Mouse (Mus musculus) forebrain, embryonic 15.5 days (tissue): Measurements from ENCODE around the gene Cradd. TPM values are rescaled to one million over a fixed set of nuclear protein-coding genes. Genes with fewer than 3 reads are reported as not detected.
A peak's percentile ranks its signal among the peaks of the same experiment; 100 is the strongest.

Experiments used
- ATAC-seq: fragments of 200-750 bp; cut with Nextera tagmentation; replicated peaks from 2 replicates; pipeline ENCODE4 v1.8.0; 2017; ENCODE audit warnings: mild to moderate bottlenecking, moderate TSS enrichment, moderate library complexity
- H3K27ac ChIP-seq: fragments of 300-500 bp; sonication (generic); replicated peaks from 2 replicates; pipeline ENCODE4 v1.5.1; 2015; ENCODE audit warnings: mild to moderate bottlenecking, inconsistent platforms
- H3K27me3 ChIP-seq: fragments of 300-500 bp; sonication (generic); 2 replicates; pipeline ENCODE4 v1.6.1; 2015; ENCODE audit warnings: inconsistent platforms
- H3K36me3 ChIP-seq: fragments of 300-500 bp; sonication (generic); 2 replicates; pipeline ENCODE4 v1.6.1; 2015; ENCODE audit warnings: mild to moderate bottlenecking, inconsistent platforms
- H3K4me1 ChIP-seq: fragments of 300-500 bp; sonication (generic); 2 replicates; pipeline ENCODE4 v1.6.1; 2015; ENCODE audit warnings: inconsistent platforms
- H3K4me2 ChIP-seq: fragments of 300-500 bp; sonication (generic); replicated peaks from 2 replicates; pipeline ENCODE4 v1.6.1; 2015; ENCODE audit warnings: mild to moderate bottlenecking, inconsistent platforms
- H3K4me3 ChIP-seq: fragments of 300-500 bp; sonication (generic); 2 replicates; pipeline ENCODE4 v1.5.1; 2015; ENCODE audit warnings: mild to moderate bottlenecking, inconsistent platforms
- H3K9ac ChIP-seq: fragments of 300-500 bp; sonication (generic); replicated peaks from 2 replicates; pipeline ENCODE4 v1.6.1; 2015; ENCODE audit warnings: mild to moderate bottlenecking, inconsistent platforms
- H3K9me3 ChIP-seq: fragments of 300-500 bp; sonication (generic); 2 replicates; pipeline ENCODE4 v1.6.1; 2016; ENCODE audit warnings: inconsistent platforms
- WGBS: fragments of 180-500 bp; shearing (Covaris S2); methylation state at CpG from one replicate; pipeline ENCODE4 v1.1.7; 2015; ENCODE audit warnings: mixed read lengths; 5-methylcytosine and 5-hydroxymethylcytosine counted together
- polyA plus RNA-seq: library from polyadenylated mRNA; unstranded; fragments of >200 nt; fragmentation: Nextera tagmentation; extraction: Ambion mirVana; gene quantifications from 2 replicates; pipeline ENCODE4 v1.2.1, GENCODE M21; 2015

Cradd gene
- polyA plus RNA-seq, 1 experiment from 2014 or later = 10.1 TPM

DNA sequence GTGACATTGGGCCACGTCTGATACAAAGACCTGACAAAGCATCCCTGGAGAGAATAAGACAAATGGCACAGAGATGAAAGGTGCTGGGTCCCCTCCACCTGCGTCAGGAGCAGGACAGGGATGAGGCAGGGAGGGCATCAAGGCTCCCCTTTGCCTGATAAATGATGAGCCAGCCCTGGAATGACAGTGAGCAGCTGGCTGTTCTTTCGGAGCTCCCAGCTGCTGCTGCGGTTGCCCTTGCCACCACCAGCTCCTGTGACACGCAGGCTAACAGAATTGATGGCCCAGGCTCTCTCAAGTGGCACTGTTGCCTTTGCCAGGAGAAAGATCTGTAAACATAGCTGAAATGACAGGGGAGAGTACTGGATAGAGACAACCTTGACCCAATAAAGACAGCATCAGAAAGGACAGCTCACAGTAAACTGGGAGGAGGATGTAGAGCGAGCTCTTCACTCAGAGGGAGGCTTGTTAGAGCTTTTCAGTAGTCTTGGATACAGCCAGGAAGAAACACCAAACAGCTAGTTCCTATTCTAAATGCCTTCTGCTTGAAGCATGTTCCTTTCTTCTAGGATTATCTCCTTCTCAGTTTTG lies 31.8 kb upstream of the Cradd start:
- Histone ChIP-seq H3K9me3 (no peaks in the 10 kb centered on the region), H3K9ac (no peak overlapping the region), H3K4me3 (no peak overlapping the region), H3K4me2 (no peak overlapping the region), H3K36me3 (no peaks in the 10 kb centered on the region), H3K27ac (no peak overlapping the region), H3K27me3 (no peaks in the 10 kb centered on the region), H3K4me1 (no peaks in the 10 kb centered on the region)
- ATAC-seq = no peak
- 58% methylated on average over 6 of the region's 6 CpGs for WGBS

DNA sequence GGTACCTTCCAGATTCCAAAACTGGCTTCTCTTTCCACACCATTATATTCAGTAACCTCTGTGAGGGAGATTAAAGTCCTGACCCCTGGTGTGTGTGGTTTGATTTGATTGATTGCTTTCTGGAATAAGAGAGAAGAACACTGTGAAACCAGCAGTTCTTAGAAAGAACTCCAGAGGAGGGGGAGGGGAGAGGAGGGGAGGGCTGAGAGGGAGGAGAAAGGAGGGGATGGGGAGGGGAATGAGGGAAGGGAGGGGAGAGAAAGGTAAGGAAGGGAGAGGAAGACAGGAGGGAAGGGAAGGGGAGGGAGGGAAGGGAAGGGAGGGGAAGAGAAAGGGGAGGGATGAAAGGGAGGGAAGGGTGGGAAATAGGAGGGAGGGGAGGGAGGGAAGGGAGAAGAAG lies 30.7 kb upstream of the Cradd start:
- Histone ChIP-seq H3K9me3 (no peaks in the 10 kb centered on the region), H3K36me3 (no peaks in the 10 kb centered on the region), H3K9ac (no peak overlapping the region), H3K4me3 (no peak overlapping the region), H3K27ac (no peak overlapping the region), H3K4me2 (no peak overlapping the region), H3K4me1 (no peaks in the 10 kb centered on the region), H3K27me3 (no peaks in the 10 kb centered on the region)
- ATAC-seq = no peak

DNA sequence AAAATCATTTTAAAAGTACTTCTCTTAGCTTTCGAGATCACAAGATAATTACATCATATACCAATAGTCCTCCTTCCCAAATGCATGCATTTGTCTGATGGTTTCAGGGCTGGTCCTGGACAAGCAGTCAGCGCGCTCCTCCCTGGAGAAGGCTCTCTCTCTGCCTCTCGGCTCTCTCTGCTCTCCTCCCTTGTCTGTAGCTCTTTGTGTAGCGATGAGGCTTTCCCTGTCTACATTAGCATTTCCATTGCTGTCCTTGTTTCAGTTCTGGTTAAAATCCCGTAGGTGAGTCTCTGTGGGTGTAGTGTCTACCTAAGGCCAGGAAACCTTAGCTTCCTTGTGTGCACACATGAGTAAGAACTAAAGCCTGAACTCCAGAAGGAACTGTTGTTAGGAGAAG lies 30.1 kb upstream of the Cradd start:
- Histone ChIP-seq H3K27me3 (no peaks in the 10 kb centered on the region), H3K9ac (no peak overlapping the region), H3K9me3 (no peaks in the 10 kb centered on the region), H3K4me2 (no peak overlapping the region), H3K4me3 (no peak overlapping the region), H3K27ac (no peak overlapping the region), H3K4me1 (no peaks in the 10 kb centered on the region), H3K36me3 (no peaks in the 10 kb centered on the region)
- 67% methylated on average over 6 of the region's 6 CpGs for WGBS
- ATAC-seq = no peak

DNA sequence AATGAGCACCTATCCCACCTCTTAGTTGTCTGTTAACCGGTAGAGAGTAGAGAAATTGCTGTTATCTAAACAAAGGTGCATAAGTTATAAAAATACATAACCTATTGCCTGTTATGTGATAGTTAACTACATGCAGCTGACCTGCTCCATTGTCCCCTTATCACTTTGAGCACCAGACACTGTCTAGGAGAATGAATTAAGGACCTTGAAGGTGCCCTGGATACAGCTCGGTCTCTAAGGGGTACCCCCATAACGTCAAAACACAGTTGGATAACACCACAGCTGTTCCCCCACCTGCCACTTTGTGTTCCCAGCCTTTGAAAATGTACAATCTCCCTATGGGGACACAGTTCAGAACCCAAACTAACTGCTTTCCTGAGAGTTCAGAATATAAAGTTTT lies 24.5 kb upstream of the Cradd start:
- H3K4me2 ChIP-seq = no peak overlapping the region
- WGBS = 85% methylated on average over 3 of the region's 3 CpGs
- no peak for ATAC-seq
- H3K27me3 ChIP-seq = no peaks in the 10 kb centered on the region
- no peaks in the 10 kb centered on the region for H3K4me1 ChIP-seq
- H3K4me3 ChIP-seq = no peak overlapping the region
- no peak overlapping the region for H3K27ac ChIP-seq
- H3K9me3 ChIP-seq = no peaks in the 10 kb centered on the region
- H3K9ac ChIP-seq = no peak overlapping the region
- H3K36me3 ChIP-seq = no peaks in the 10 kb centered on the region

DNA sequence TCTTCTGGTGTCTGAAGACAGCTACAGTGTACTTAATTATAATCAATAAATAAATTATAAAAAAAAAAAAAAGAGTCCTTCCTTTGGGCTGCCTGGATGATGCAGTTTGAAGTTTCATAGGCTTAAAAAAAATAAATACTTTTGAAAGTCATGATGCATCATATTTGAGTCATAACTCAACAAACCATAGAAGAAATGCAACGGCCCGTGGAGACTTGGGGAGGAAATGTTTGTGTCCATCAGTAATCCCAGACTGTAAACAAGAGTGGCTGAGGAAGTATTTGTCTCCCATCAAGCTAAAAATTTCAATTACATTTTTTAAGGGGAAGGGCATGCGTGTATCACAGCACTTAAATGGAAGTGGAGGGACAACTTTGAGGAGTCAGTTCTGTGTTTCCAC lies 23.8 kb upstream of the Cradd start:
- no peak for ATAC-seq
- Histone ChIP-seq H3K36me3 (no peaks in the 10 kb centered on the region), H3K4me1 (no peaks in the 10 kb centered on the region), H3K4me3 (no peak overlapping the region), H3K27me3 (no peaks in the 10 kb centered on the region), H3K4me2 (no peak overlapping the region), H3K9ac (no peak overlapping the region), H3K27ac (no peak overlapping the region), H3K9me3 (no peaks in the 10 kb centered on the region)
- WGBS = 96% methylated on average over 3 of the region's 3 CpGs

DNA sequence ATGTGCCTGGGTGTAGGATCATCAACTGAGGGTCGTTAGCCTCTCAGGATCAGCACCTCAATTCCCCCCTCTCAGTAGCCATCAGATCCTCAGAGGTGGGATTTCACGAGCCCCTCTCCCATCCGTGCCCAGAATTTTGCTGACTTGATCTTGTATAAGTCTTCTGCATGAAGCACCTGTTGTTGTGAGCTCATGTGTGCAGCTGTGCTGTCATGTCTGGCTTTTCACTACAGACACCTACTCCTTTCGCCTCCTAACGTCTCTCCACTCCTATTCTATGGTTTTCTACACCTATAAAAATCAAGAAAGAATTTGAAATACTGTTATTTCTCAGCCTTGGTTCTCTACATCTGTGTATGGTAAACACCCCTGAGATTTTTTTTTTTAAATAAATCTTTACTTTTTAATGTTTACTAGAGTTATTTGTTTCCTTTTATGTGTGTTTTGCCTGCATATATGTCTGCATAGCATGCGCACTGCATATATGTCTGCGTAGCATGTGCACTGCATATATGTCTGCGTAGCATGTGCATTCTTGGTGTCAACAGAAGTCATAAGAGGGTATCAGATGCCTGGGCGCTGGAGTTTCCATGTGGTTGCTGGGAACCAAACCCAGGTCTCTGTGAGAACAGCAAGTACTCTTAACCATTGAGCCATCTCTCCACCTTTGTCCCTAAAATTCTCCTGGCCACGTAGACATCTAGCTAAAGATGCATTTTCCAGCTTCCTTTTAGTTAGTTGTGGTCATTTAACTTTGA lies 19.1 kb upstream of the Cradd start:
- WGBS = 85% methylated on average over 10 of the region's 10 CpGs
- no peak overlapping the region for H3K4me3 ChIP-seq
- H3K27me3 ChIP-seq = no peaks in the 10 kb centered on the region
- no peaks in the 10 kb centered on the region for H3K4me1 ChIP-seq
- H3K4me2 ChIP-seq = no peak overlapping the region
- ATAC-seq = no peak
- H3K27ac ChIP-seq = no peak overlapping the region
- no peaks in the 10 kb centered on the region for H3K36me3 ChIP-seq
- H3K9me3 ChIP-seq = no peaks in the 10 kb centered on the region
- no peak overlapping the region for H3K9ac ChIP-seq

DNA sequence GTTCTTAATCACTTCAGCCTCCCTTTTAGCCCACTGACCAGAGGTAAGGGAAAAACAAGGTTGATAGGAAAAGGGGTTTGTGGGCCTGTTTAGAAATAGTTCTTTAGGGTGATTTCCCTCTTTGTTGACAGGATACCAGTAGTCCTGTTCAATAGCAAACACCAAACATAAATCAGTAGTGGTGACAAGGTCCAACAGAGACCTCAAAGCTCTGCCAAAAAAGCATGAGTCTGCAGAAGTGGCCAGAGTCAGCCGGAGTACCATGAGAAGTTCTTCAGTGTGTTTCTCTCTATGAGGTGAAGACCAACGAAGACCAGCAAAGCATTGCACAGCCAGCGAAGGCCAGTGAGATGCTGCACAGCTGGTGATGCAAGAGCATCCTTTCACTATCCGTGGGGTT lies 16.7 kb upstream of the Cradd start:
- H3K9ac ChIP-seq = no peak overlapping the region
- H3K27me3 ChIP-seq = no peaks in the 10 kb centered on the region
- H3K4me3 ChIP-seq = no peak overlapping the region
- H3K9me3 ChIP-seq = no peaks in the 10 kb centered on the region
- 87% methylated on average over 4 of the region's 4 CpGs for WGBS
- H3K36me3 ChIP-seq = no peaks in the 10 kb centered on the region
- peaks cover 4% of the 10 kb centered on the region; the same call in 1 of the 2 replicates for H3K4me1 ChIP-seq
- ATAC-seq = no peak
- no peak overlapping the region for H3K27ac ChIP-seq
- no peak overlapping the region for H3K4me2 ChIP-seq

DNA sequence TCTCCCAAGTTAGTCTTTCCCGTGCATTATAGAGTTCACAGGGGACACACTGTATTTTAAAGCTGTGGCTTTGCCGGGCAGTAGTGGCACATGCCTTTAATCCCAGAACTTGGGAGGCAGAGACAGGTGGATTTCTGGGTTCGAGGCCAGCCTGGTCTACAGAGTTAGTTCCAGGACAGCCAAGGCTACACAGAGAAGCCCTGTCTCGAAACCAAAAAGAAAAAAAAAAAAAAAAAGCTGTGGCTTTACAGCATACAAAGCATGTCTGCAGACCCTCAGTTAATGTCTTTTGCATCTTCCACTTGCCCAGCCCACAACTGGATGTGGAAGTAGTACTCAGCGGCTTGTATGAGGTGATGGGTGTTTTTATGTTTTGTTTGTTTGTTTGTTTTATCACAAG lies 13.7 kb upstream of the Cradd start:
- WGBS = 73% methylated on average over 5 of the region's 5 CpGs
- Histone ChIP-seq H3K4me1 (peaks cover 4% of the 10 kb centered on the region; the same call in 1 of the 2 replicates), H3K9ac (no peak overlapping the region), H3K9me3 (no peaks in the 10 kb centered on the region), H3K36me3 (no peaks in the 10 kb centered on the region), H3K27ac (no peak overlapping the region), H3K27me3 (no peaks in the 10 kb centered on the region), H3K4me3 (no peak overlapping the region), H3K4me2 (no peak overlapping the region)
- ATAC-seq = no peak

DNA sequence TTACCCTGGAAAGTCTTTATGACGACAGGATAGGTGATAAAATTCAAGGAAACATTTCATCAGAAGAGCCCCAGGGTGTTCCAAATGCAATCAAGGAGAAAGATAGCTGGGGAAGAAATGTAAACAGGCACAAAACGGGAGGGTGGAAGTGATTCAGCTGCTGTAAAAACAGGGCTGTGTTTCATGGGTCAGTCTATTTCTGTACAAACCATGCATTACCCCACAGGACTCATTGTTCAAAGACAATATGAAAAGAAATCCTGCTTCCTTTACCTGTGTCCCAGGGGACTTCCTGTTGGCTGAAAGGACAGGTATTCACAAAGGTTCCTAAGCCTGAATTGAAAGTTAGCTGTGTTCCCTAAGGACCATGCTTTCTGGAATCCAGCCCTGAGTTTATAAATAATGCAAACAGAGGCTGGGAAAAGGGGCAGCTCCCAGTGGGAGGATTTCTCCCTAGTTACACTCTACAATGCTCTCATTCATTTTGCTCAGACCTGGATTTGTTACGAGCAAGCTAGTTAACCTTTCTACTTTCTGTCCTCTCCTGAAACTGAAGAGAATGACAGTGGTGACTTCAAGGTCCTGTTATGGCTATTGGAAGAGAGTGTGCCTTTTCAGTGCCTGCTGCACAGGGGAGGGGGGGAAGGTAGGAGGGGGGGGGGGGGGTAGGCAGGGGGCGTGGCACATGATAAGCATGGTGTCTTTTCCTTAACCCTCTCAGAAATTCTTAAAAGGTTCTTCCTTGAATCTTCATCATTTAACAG lies 13.0 kb upstream of the Cradd start:
- Histone ChIP-seq H3K9me3 (no peaks in the 10 kb centered on the region), H3K4me1 (peaks cover 4% of the 10 kb centered on the region; the same call in 1 of the 2 replicates), H3K9ac (no peak overlapping the region), H3K27me3 (no peaks in the 10 kb centered on the region), H3K36me3 (no peaks in the 10 kb centered on the region), H3K4me3 (no peak overlapping the region), H3K4me2 (no peak overlapping the region), H3K27ac (no peak overlapping the region)
- WGBS = 30% methylated on average over 4 of the region's 4 CpGs
- peak; percentile 43; the same call in 1 of the 2 replicates for ATAC-seq

DNA sequence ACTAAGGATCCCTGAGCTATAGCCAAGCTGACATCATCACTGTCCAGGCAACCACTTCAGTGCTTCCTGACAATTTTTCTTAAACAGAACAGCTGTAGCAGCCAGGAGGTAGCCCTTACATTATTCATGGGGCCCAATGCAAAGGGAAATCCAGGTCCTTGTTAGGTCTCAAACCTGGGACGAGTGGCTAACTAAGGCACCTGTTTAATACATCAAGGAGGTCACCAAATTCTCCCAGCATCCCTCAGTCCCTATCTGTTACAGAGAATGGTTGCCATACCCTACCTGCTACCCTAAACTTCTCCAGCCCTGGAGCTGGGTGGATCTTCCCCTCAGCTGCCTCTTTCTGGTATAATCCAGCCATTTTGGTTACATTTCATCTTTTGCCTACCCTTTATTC lies 10.9 kb upstream of the Cradd start:
- H3K4me2 ChIP-seq = no peak overlapping the region
- H3K4me1 ChIP-seq = peaks cover 4% of the 10 kb centered on the region; the same call in 1 of the 2 replicates
- 76% methylated on average over 1 of the region's 1 CpGs for WGBS
- ATAC-seq = no peak
- H3K4me3 ChIP-seq = no peak overlapping the region
- H3K9ac ChIP-seq = no peak overlapping the region
- no peak overlapping the region for H3K27ac ChIP-seq
- H3K9me3 ChIP-seq = no peaks in the 10 kb centered on the region
- no peaks in the 10 kb centered on the region for H3K27me3 ChIP-seq
- H3K36me3 ChIP-seq = no peaks in the 10 kb centered on the region

DNA sequence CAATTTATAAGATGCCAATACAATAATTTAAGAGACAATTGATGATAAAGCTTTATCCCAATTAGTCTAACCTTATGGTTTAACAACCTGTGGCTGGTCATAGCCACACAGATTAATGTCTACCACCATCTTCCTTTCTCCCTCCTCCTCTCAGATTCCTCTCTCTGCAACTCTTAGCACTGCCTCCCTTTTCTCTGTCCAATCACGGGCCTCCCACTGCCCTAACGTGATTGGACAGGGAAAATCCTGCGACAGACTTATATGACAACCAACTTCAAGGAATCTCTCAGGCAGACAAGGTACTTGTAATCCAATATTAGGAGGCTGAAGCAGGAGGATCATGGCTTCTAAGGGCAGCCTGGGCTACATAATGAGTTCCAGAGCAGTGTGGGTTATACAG lies 8.7 kb upstream of the Cradd start:
- Histone ChIP-seq H3K9me3 (no peaks in the 10 kb centered on the region), H3K4me1 (peaks cover 4% of the 10 kb centered on the region; the same call in 1 of the 2 replicates), H3K4me3 (no peak overlapping the region), H3K36me3 (no peaks in the 10 kb centered on the region), H3K4me2 (no peak overlapping the region), H3K9ac (no peak overlapping the region), H3K27me3 (no peaks in the 10 kb centered on the region), H3K27ac (no peak overlapping the region)
- 89% methylated on average over 3 of the region's 3 CpGs for WGBS
- no peak for ATAC-seq
